Mouse (Mus musculus) stomach, embryonic 14.5 days (tissue): ENCODE measurements around the gene Ankrd13a. TPM values are rescaled to one million over a fixed set of nuclear protein-coding genes. Genes with fewer than 3 reads are reported as not detected.
A peak's percentile ranks its signal among the peaks of the same experiment; 100 is the strongest.

ENCODE experiments used
- ATAC-seq: fragments of 200-750 bp; cut with Nextera tagmentation; 2 replicates; pipeline ENCODE4 v1.8.0; 2017; ENCODE audit warnings: low read depth, moderate TSS enrichment; ENCODE audit not compliant: insufficient number of reproducible peaks, insufficient read depth, low FRiP score
- H3K27ac ChIP-seq: fragments of 300-500 bp; sonication (generic); 2 replicates; pipeline ENCODE4 v1.5.1; 2014; ENCODE audit warnings: mild to moderate bottlenecking, low read length, moderate library complexity, mixed read lengths
- H3K27me3 ChIP-seq: fragments of 300-500 bp; sonication (generic); 2 replicates; pipeline ENCODE4 v1.6.1; 2014; ENCODE audit warnings: low read length, control low read depth, mixed read lengths; ENCODE audit not compliant: control insufficient read depth, insufficient read depth
- H3K36me3 ChIP-seq: fragments of 300-500 bp; sonication (generic); 2 replicates; pipeline ENCODE4 v1.6.1; 2014; ENCODE audit warnings: mild to moderate bottlenecking, control low read depth, low read length, moderate library complexity, mixed read lengths; ENCODE audit not compliant: control insufficient read depth, insufficient read depth
- H3K4me1 ChIP-seq: fragments of 300-500 bp; sonication (generic); 2 replicates; pipeline ENCODE4 v1.6.1; 2014; ENCODE audit warnings: low read length, control low read depth, mixed read lengths; ENCODE audit not compliant: control insufficient read depth, insufficient read depth
- H3K4me2 ChIP-seq: fragments of 300-500 bp; sonication (generic); replicated peaks from 2 replicates; pipeline ENCODE4 v1.6.1; 2014; ENCODE audit warnings: low read depth, low read length, control low read depth
- H3K4me3 ChIP-seq: fragments of 300-500 bp; sonication (generic); 2 replicates; pipeline ENCODE4 v1.5.1; 2014; ENCODE audit warnings: low read depth, low read length, control low read depth
- H3K9ac ChIP-seq: fragments of 300-500 bp; sonication (generic); replicated peaks from 2 replicates; pipeline ENCODE4 v1.6.1; 2014; ENCODE audit warnings: low read depth, mild to moderate bottlenecking, control low read depth, low read length, moderate library complexity, mixed read lengths
- H3K9me3 ChIP-seq: fragments of 300-500 bp; sonication (generic); 2 replicates; pipeline ENCODE4 v1.6.1; 2016; ENCODE audit warnings: low read depth, low read length, control low read depth; ENCODE audit not compliant: control insufficient read depth
- WGBS: fragments of 180-500 bp; shearing (Covaris S2); extraction: QIAGEN DNeasy Blood & Tissue Kit; methylation state at CpG from one replicate; pipeline ENCODE4 v1.1.7; 2014; 5-methylcytosine and 5-hydroxymethylcytosine counted together
- polyA plus RNA-seq: library from polyadenylated mRNA; unstranded; fragments of >200 nt; fragmentation: Nextera tagmentation; extraction: Ambion mirVana; gene quantifications from 2 replicates; pipeline ENCODE4 v1.2.1, GENCODE M21; 2014

Gene Ankrd13a
- polyA plus RNA-seq, 1 experiment from 2014 or later: 35.6 TPM

DNA sequence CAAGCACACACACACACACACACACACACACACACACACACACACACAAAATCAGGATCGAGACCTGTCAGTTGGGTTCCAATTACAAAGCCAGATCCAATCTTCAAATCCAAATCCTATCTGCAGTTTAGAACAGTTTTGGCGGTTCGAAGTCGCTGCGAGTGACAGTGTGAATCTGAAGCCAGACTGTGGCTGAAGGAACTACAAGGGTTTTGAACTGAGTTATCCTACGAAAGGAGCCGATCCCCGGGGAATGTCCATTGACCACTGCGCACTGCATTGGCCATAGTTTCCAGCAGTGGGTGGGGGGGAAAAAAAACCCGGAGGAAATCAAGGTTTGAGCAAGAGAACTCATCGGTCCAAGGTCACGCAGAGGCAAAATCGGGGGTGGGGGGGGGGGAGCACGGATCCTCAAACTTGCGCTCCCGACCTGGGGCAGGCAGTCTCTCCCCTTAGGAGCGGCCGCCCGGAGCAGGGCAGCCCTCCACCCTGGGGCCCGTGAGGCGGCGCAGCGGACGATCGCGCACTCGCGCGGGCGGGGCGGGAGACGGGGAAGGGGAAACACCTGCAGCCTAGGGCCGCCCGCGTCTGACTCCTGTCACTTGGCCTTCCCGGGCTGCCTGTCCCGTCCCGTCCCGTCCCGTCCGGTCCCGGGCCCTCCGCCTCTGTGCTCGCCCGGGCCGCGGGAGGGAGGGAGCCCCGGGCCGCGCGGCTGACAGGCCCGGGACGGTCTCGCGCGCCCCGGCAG, 1.8 kb upstream of the Ankrd13a start:
- H3K9me3 ChIP-seq: no peaks in the 10 kb centered on the region
- peaks cover 20% of the 10 kb centered on the region for H3K4me1 ChIP-seq
- H3K36me3 ChIP-seq: no peaks in the 10 kb centered on the region
- H3K9ac ChIP-seq: peak overlapping the region; percentile 76
- under 1% methylated on average over 40 of the region's 57 CpGs for WGBS
- H3K27ac ChIP-seq: peak overlapping the region; percentile 74
- H3K4me2 ChIP-seq: peak overlapping the region; percentile 97
- H3K4me3 ChIP-seq: peak overlapping the region; percentile 99
- H3K27me3 ChIP-seq: no peaks in the 10 kb centered on the region
- peak; percentile 38 for ATAC-seq

DNA sequence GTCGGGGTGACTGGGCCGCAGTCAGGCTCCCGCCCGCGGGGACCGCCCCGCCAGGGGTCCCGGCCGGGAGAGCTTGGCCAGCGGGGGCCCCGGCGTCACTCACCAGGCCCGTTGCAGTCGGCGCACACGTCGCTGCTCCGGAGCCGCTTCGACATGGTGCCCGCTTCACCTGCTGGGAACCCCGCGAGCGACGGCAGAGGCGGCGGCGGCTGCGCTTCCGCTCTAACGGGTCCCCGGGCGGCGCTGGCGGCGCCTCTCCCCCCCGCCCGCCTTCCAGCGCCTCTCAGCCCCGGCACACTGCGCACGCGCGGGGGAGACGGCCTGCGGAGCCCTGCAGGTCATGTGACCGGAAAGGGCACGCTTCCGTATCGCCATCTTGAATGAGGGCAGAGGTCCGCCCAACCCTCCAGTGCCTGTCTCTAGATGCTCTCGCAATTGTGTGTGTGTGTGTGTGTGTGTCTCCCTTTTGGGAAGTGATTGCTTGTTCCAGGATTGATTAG, 1.2 kb upstream of the Ankrd13a start:
- Histone ChIP-seq H3K36me3 (no peaks in the 10 kb centered on the region), H3K4me3 (peak overlapping the region; percentile 99), H3K27me3 (no peaks in the 10 kb centered on the region), H3K27ac (peak overlapping the region; percentile 74), H3K4me2 (peak overlapping the region; percentile 97), H3K9ac (peak overlapping the region; percentile 81), H3K4me1 (peaks cover 20% of the 10 kb centered on the region), H3K9me3 (no peaks in the 10 kb centered on the region)
- ATAC-seq: peak; percentile 83
- WGBS: under 1% methylated on average over 50 of the region's 52 CpGs

DNA sequence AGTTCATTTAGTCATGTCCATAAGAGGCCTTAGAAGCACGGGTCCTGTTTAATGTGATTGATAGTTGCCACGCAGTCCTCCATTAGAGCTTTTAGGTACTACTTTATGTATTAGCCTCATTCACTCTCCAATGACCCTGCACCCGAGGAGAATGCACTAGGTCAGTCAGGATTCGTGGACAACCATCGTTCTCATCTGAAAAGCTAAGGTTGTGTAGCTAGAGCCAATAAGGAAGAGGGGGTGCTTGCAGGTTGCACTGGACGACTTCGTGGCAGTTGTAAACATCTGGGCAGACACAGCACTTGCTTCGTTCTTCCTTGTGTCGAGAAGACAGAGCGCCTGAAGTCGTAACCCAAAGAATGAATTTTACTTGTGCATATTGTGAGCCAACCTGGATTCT, 697 bp upstream of the Ankrd13a start:
- no peak for ATAC-seq
- 1% methylated on average over 11 of the region's 11 CpGs for WGBS
- Histone ChIP-seq H3K4me1 (peaks cover 20% of the 10 kb centered on the region), H3K4me2 (peak overlapping the region; percentile 97), H3K36me3 (no peaks in the 10 kb centered on the region), H3K27ac (peak overlapping the region; percentile 74), H3K4me3 (peak overlapping the region; percentile 99), H3K9ac (peak overlapping the region; percentile 81), H3K9me3 (no peaks in the 10 kb centered on the region), H3K27me3 (no peaks in the 10 kb centered on the region)

DNA sequence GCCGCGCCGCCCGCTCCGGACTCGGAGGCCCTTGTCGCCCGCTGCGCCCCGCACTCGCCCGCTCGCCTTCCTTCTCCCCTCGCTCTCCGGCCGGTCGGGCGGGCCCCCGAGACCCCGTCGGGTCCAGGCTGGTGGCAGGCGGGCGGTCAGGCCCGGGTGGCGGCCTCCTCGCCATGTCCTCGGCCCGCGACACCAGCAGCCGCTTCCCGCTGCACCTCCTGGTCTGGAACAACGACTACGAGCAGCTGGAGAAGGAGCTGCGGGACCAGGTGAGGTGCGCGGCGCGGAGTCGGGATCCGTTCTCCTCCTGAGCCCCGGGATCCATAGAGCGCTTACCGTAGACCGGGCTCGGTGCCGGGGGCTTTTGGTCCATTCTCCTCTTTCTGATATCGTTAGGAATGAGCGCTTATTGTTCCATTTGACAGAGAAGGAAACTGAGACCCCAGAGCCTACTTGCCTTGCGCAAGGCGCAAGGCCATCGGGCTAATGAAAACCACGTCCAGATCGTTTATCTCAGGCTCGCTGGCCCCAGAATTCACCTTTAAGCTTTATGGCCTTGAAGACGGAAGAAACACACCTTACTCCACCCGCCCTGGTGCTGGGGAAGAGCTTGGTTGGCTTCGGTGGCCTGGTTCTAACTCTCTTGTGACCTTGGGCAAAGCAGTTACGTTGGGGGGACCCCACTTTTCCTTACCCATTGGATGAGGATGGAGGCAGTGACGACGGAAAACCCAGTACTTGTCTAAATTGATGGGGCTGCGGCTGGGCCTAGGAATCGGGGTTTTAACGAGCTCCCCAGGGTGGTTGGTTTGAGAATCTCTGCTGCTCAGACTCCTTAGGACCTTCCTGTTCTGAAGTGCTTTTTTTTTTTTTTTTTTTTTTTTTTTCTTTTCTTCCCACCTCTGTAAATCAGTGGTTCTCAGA, 841 bp downstream of the Ankrd13a start, which contains the start of gene Git2:
Gene Git2, minus strand, starts transcription at position 462 of the 924 bp plus-strand sequence.
- Histone ChIP-seq H3K36me3 (no peaks in the 10 kb centered on the region), H3K9me3 (no peaks in the 10 kb centered on the region)

DNA sequence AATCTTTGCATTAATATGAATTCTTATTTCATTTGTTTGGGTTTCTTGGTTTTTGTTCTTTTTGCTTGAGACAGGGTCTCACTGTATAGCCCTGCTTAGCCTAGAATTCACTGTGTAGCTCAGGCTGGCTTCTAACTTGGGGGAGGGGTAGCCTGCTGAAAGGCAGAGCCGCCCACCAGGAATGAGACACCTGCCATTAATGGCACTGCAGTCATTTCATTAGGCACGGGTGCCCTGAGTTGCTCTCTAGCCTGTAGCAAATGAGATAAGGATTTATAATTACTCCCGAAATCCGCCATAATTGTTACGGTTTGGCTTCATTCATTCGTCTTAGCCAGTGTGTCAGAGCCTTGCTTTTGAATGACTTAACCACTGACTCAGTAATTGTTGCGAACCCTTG, 1.7 kb downstream of the Ankrd13a start:
- H3K27me3 ChIP-seq: no peaks in the 10 kb centered on the region
- peaks cover 20% of the 10 kb centered on the region for H3K4me1 ChIP-seq
- no peaks in the 10 kb centered on the region for H3K9me3 ChIP-seq
- 73% methylated on average over 7 of the region's 7 CpGs for WGBS
- no peak for ATAC-seq
- H3K27ac ChIP-seq: no peak overlapping the region
- no peak overlapping the region for H3K9ac ChIP-seq
- no peaks in the 10 kb centered on the region for H3K36me3 ChIP-seq
- H3K4me3 ChIP-seq: peak overlapping the region; percentile 99
- peak overlapping the region; percentile 97 for H3K4me2 ChIP-seq

More for the DNA sequence above, 841 bp downstream of the Ankrd13a start, which contains the start of gene Git2:
- Histone ChIP-seq H3K4me3 (peak within 1 kb of the TSS; percentile 99), H3K27me3 (no peaks in the 10 kb centered on the region), H3K27ac (peak within 1 kb of the TSS; percentile 86; the same call in 1 of the 2 replicates), H3K4me1 (peaks cover 20% of the 10 kb centered on the region), H3K9ac (peak within 1 kb of the TSS; percentile 81), H3K4me2 (peak within 1 kb of the TSS; percentile 97)
- ATAC-seq: no peak
- WGBS: under 1% methylated on average over 54 of the region's 63 CpGs

DNA sequence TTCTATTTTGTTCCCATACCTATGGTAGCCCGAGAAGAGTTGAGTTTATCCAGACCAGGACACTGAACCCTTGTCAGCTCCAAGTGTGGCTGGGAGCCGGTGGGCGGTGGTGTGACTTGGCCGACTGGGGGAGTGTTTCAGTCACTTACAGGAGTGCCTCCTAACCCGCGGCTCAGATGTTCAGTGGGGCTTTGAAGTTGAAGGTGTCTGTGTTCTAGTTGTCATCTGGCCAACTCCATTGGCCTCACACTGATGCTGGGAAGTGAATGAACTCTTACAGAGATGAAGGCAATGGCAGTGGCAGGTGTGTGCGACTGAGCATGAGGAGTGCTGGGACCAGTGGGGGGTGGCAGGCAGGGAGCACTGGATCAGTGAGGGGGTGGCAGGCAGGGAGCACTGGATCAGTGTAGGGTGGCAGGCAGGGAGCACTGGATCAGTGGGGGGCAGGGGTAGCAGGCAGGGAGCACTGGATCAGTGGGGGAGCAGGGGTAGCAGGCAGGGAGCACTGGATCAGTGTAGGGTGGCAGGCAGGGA, 5.5 kb downstream of the Ankrd13a start:
- H3K27ac ChIP-seq: no peak overlapping the region
- H3K9me3 ChIP-seq: no peaks in the 10 kb centered on the region
- no peak overlapping the region for H3K4me2 ChIP-seq
- no peak for ATAC-seq
- H3K9ac ChIP-seq: no peak overlapping the region
- H3K4me3 ChIP-seq: no peak overlapping the region
- 65% methylated on average over 7 of the region's 7 CpGs for WGBS
- H3K36me3 ChIP-seq: no peaks in the 10 kb centered on the region
- H3K4me1 ChIP-seq: peaks cover 14% of the 10 kb centered on the region
- no peaks in the 10 kb centered on the region for H3K27me3 ChIP-seq

DNA sequence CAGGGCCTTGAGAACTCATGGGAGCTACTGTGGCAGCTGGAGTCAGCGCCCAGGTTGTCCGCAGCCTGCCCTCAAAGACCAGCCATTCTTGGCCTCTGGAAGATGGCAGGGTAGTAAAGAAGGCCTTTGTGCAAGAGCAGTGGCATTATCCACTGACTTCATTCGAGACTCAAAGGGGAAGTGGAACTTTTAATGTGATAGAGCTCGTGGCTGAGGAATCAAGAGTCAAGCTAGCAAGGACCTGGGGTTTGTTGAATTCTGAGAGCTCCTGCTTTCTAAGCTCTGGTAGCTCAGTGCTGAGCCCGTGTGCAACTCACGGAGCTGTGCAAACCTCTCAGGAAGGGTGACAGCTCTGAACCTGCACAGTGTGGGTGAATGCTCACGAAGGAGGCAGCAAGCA, 6.4 kb downstream of the Ankrd13a start:
- H3K9me3 ChIP-seq: no peaks in the 10 kb centered on the region
- H3K4me3 ChIP-seq: no peak overlapping the region
- WGBS: 83% methylated on average over 7 of the region's 7 CpGs

DNA sequence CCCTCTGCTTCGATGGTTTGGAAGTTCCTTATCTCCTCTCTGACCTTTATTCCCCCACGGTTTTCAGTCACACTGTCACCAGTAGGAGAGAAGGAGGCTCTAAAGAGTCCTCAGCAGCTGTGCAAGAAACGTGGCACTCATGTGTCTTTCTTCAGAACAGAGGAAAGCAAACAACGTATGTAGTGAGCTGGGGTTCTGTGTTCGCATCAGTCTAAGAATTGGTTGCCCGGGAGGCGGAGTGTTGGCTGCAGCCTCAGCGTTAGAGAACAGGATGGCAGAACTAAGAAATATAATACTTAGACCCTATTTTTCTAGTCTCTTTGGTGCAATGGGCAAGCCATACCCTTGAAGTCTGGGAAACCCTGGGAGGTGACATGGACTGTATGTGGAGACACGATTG, 8.5 kb downstream of the Ankrd13a start:
- no peaks in the 10 kb centered on the region for H3K4me1 ChIP-seq

More for the DNA sequence above, 6.4 kb downstream of the Ankrd13a start:
- H3K36me3 ChIP-seq: no peaks in the 10 kb centered on the region; the same call in 1 of the 2 replicates
- H3K4me1 ChIP-seq: peaks cover 9% of the 10 kb centered on the region
- H3K27me3 ChIP-seq: no peaks in the 10 kb centered on the region
- no peak overlapping the region for H3K27ac ChIP-seq
- no peak for ATAC-seq
- H3K4me2 ChIP-seq: no peak overlapping the region
- H3K9ac ChIP-seq: no peak overlapping the region

More for the DNA sequence above, 8.5 kb downstream of the Ankrd13a start:
- Histone ChIP-seq H3K4me2 (no peak overlapping the region), H3K9me3 (no peaks in the 10 kb centered on the region), H3K27me3 (no peaks in the 10 kb centered on the region), H3K27ac (no peak overlapping the region), H3K4me3 (no peak overlapping the region), H3K36me3 (peaks cover 10% of the 10 kb centered on the region; the same call in 1 of the 2 replicates), H3K9ac (no peak overlapping the region)
- WGBS: 69% methylated on average over 9 of the region's 9 CpGs
- ATAC-seq: no peak
